Mouse (Mus musculus): ENCODE measurements around the gene Ivl.

GRCm38 (mm10) chr3:92579508-92579907 is 6.0 kb upstream of the Ivl start:
- no peak for TF ChIP-seq POLR2A (IDR thresholded peaks at IDR 0.05; ENCODE audit: extremely low read depth, insufficient read depth, low read length)
- no peak for TF ChIP-seq CTCF (IDR thresholded peaks at IDR 0.05; ENCODE audit: extremely low read depth, insufficient read depth, low read length)
